ENCODE assay signal across 7 mouse cellular contexts in the genomic region with DNA sequence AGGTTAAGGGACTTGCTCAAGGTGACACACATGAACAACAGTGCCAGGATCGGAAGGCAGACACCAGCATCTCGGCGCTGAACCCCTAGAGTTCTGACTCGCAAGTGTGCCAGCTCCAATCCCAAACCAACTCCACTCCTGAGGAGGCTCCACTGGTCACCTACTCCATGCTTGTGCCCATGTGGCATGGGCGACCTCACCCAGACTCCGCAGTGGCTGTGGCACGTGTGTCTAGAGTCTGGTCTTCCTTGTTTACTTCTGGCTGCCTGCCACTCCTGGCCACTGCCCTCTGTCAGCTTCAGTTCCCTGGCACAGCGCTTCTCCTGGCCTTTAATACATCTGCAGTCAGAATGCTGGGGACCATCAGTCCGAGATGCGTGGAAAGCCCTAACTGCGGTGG. TPM values are rescaled to one million over a fixed set of nuclear protein-coding genes. Genes with fewer than 3 reads are reported as not detected.
DNase-seq lines count a peak whose midpoint lies in the region; ATAC-seq and TF ChIP-seq lines count a peak whose summit lies in the region.

No protein-coding gene starts in this region.

- peak overlapping the region; percentile 31 for H3K27ac ChIP-seq in cortical plate, adult 2 months (ENCODE audit: insufficient read depth, low read length)
- peak overlapping the region in 1 of 2 experiments; percentile 87; a peak in 1 of 4 replicates for H3K27ac ChIP-seq in heart, embryonic 14.5 days (replicated peaks in 1 of 2; ENCODE audit: control insufficient read depth in 1 of 2, insufficient read depth in 1 of 2, low read depth in 2 of 2, low read length in 2 of 2)
- H3K27ac ChIP-seq in stomach, embryonic 16.5 days (ENCODE audit: low read length), result peak overlapping the region; percentile 63; the same call in 1 of the 2 replicates

- peaks cover 57% of the 10 kb centered on the region for H3K27me3 ChIP-seq in E14TG2a.4 (ENCODE audit: insufficient read depth, low read length)
- no peaks in the 10 kb centered on the region for H3K27me3 ChIP-seq in heart, embryonic 14.5 days (ENCODE audit: control insufficient read depth, insufficient read depth, low read length)
- H3K27me3 ChIP-seq in stomach, embryonic 16.5 days (ENCODE audit: control insufficient read depth, insufficient read depth, low read length), result peaks cover 15% of the 10 kb centered on the region

- H3K9me3 ChIP-seq in E14TG2a.4 (ENCODE audit: low read length), result peaks cover 7% of the 10 kb centered on the region
- H3K9me3 ChIP-seq in heart, embryonic 14.5 days (ENCODE audit: control insufficient read depth, low read length), result peaks cover 7% of the 10 kb centered on the region; the same call in 1 of the 2 replicates
- H3K9me3 ChIP-seq in stomach, embryonic 16.5 days (replicated peaks; ENCODE audit: control insufficient read depth, low read length), result 0 out of 2 replicates have a peak, but pooled peaks cover 4% of the 10 kb centered on the region

- H3K4me2 ChIP-seq in heart, embryonic 14.5 days (ENCODE audit: low read length), result peak overlapping the region; percentile 76
- H3K4me2 ChIP-seq in stomach, embryonic 16.5 days (ENCODE audit: low read depth, low read length), result peak overlapping the region; percentile 98

- no peaks in the 10 kb centered on the region for H3K36me3 ChIP-seq in E14TG2a.4 (ENCODE audit: insufficient read depth, low read length)
- H3K36me3 ChIP-seq in heart, embryonic 14.5 days (ENCODE audit: control insufficient read depth, insufficient read depth, low read length), result no peaks in the 10 kb centered on the region
- no peaks in the 10 kb centered on the region for H3K36me3 ChIP-seq in stomach, embryonic 16.5 days (ENCODE audit: control insufficient read depth, insufficient read depth, low read length)

- peak overlapping the region; percentile 92 for H3K4me3 ChIP-seq in E14TG2a.4 (replicated peaks; ENCODE audit: low read length)
- peak overlapping the region; percentile 79 for H3K4me3 ChIP-seq in cortical plate, adult 2 months (ENCODE audit: insufficient read depth, low read length)
- H3K4me3 ChIP-seq in heart, embryonic 14.5 days (ENCODE audit: control insufficient read depth in 1 of 2, insufficient read depth in 1 of 2, low read depth in 1 of 2, low read length in 2 of 2), result peak overlapping the region; percentile 58 to 60
- peak overlapping the region; percentile 75 for H3K4me3 ChIP-seq in stomach, embryonic 16.5 days (replicated peaks; ENCODE audit: low read length)

- 13% methylated on average over 11 of the region's 11 CpGs for WGBS in heart, embryonic 14.5 days
- 26% methylated on average over 11 of the region's 11 CpGs for WGBS in stomach, embryonic 16.5 days

- TF ChIP-seq POLR2A in cortical plate, adult 2 months (IDR thresholded peaks at IDR 0.05; ENCODE audit: extremely low read depth, insufficient read depth, low read length), result no peak

- TF ChIP-seq CTCF in E14TG2a.4 (conservative IDR thresholded peaks at IDR 0.05; ENCODE audit: low read length), result no peak
- no peak for TF ChIP-seq CTCF in cortical plate, adult 2 months (IDR thresholded peaks at IDR 0.05; ENCODE audit: extremely low read depth, insufficient read depth, low read length)

- peak; percentile 24 for DNase-seq in 3T3-L1 (ENCODE audit: low read depth, low spot score)
- DNase-seq in kidney, postnatal 14 days, result peak; percentile 64
- peak; percentile 67 to 80 for DNase-seq in lung, postnatal 4 days

- H3K9ac ChIP-seq in heart, embryonic 14.5 days (ENCODE audit: low read length), result peak overlapping the region; percentile 70
- H3K9ac ChIP-seq in stomach, embryonic 16.5 days (ENCODE audit: low read length), result peak overlapping the region; percentile 61

- H3K4me1 ChIP-seq in E14TG2a.4 (replicated peaks; ENCODE audit: low read depth, low read length), result peaks cover 50% of the 10 kb centered on the region
- 0 out of 2 replicates have a peak, but pooled peaks cover 2% of the 10 kb centered on the region for H3K4me1 ChIP-seq in cortical plate, adult 2 months (ENCODE audit: control insufficient read depth, insufficient read depth, low read length)
- H3K4me1 ChIP-seq in heart, embryonic 14.5 days (ENCODE audit: control insufficient read depth in 2 of 2, insufficient read depth in 2 of 2, low read length in 2 of 2), result peaks cover 22 to 39% of the 10 kb centered on the region in 2 experiments
- peaks cover 35% of the 10 kb centered on the region for H3K4me1 ChIP-seq in stomach, embryonic 16.5 days (ENCODE audit: control insufficient read depth, insufficient read depth, low read length)

- ATAC-seq in heart, embryonic 14.5 days (ENCODE audit: insufficient number of reproducible peaks, insufficient read depth, low FRiP score, low read depth), result peak; percentile 33; the same call in 1 of the 2 replicates
- ATAC-seq in stomach, embryonic 16.5 days (ENCODE audit: insufficient read depth, low FRiP score), result no peak

RNA-seq across cellular contexts. Expression of a gene that starts 0.7 kb away (rescaled TPM):
- 39.7 and 42.1 TPM in 2 replicates for polyA plus RNA-seq in cortical plate, adult 2 months (2012; rRNA removed)
- polyA plus RNA-seq in heart, embryonic 14.5 days (2014; fragmentation: Nextera tagmentation; extraction: Ambion mirVana), result 1.3 TPM in 2 replicates
- polyA plus RNA-seq in stomach, embryonic 16.5 days (2015; fragmentation: Nextera tagmentation; extraction: Ambion mirVana), result 0.41 and 0.49 TPM in 2 replicates

Comparison
In these comparisons a context has a peak if more than half of its experiments do, and no peak if none do; other contexts are left out.
1. RNA of a gene that starts 0.7 kb away (polyA plus RNA-seq): 39.7 to 42.1 TPM in cortical plate, adult 2 months; 1.3 TPM in heart, embryonic 14.5 days and 0.41 to 0.49 TPM in stomach, embryonic 16.5 days; every median in the first group is over 10 times any median in the second.
2. Peak in every context shown above with its lines, with median percentiles within 50 percentile points of each other: DNase-seq and H3K4me3 ChIP-seq.